Mouse (Mus musculus) G1E (cell line): ENCODE results near the gene Kcnq1.

ENCODE experiments used
- CTCF ChIP-seq: IDR thresholded peaks from 2 replicates; pipeline ENCODE4 v1.5.1; 2012; ENCODE audit warnings: low read depth, low read length, inconsistent platforms, mixed read lengths
- GATA1 ChIP-seq: IDR thresholded peaks from 2 replicates; pipeline ENCODE4 v1.6.1; 2012; ENCODE audit warnings: borderline replicate concordance, low read length, inconsistent platforms, mixed read lengths
- TAL1 ChIP-seq: conservative IDR thresholded peaks from 2 replicates; pipeline ENCODE4 v1.6.1; 2012; ENCODE audit warnings: low read depth, low read length, inconsistent platforms, mixed read lengths

GRCm38 (mm10) chr7:143340601-143341281 lies 234.6 kb downstream of the Kcnq1 start:
- TF ChIP-seq CTCF (no peak), GATA1 (no peak), TAL1 (no peak)
